Mouse (Mus musculus): ENCODE measurements at regions not wholly inside any gene's neighbourhood (a gene's known extent, or its start where the extent isn't known, plus 50 kb on each side); places are given as distances from the start of the nearest gene placed in this dataset.
A peak's percentile ranks its signal among the peaks of the same experiment; 100 is the strongest.

- Histone ChIP-seq H3K27ac (ENCODE audit: insufficient read depth, low read depth, low read length, poor library complexity, severe bottlenecking) (no peak overlapping the region), H3K9ac (ENCODE audit: insufficient read depth, low read depth, low read length, poor library complexity, severe bottlenecking) (no peak overlapping the region), H3K4me1 (ENCODE audit: control insufficient read depth in 2 of 2, insufficient read depth in 2 of 2, low read length in 2 of 2, poor library complexity in 1 of 2) (peaks cover 0 to 2% of the 10 kb centered on the region in 2 experiments; a peak in 1 of 4 replicates), H3K4me3 (ENCODE audit: insufficient read depth in 1 of 2, low read depth in 1 of 2, low read length in 2 of 2, poor library complexity in 1 of 2, severe bottlenecking in 1 of 2) (no peak overlapping the region), H3K36me3 (ENCODE audit: control insufficient read depth, insufficient read depth, low read length, poor library complexity, severe bottlenecking) (no peaks in the 10 kb centered on the region), H3K9me3 (ENCODE audit: control insufficient read depth, insufficient read depth, low read depth, low read length) (no peaks in the 10 kb centered on the region)
- no peak for DNase-seq (ENCODE audit: low read depth, low spot score)
- TF ChIP-seq ZC3H11A (IDR thresholded peaks at IDR 0.05; ENCODE audit: borderline replicate concordance, low read depth, low read length), result no peak
- TF ChIP-seq CHD2 (IDR thresholded peaks at IDR 0.05; ENCODE audit: low read depth, low read length), result no peak
- no peak for TF ChIP-seq ZNF384 (IDR thresholded peaks at IDR 0.05; ENCODE audit: low read depth, low read length)
- TF ChIP-seq HCFC1 (IDR thresholded peaks at IDR 0.05; ENCODE audit: borderline replicate concordance, insufficient read depth, low read length), result no peak
- no peak for TF ChIP-seq MAFK (IDR thresholded peaks at IDR 0.05; ENCODE audit: insufficient read depth, low read depth, low read length)
- in situ Hi-C loops (cut with MboI; ENCODE audit: low sequenced_read_pairs in 2 of 2, unreplicated experiment in 2 of 2), result loop anchor here in 1 of 2 experiments (10.0 kb wide), 1 partner anchor 218 kb away; no protein-coding TSS in a partner anchor
Observed at GRCm38 (mm10) chr19:27672679-27673190, 243.1 kb upstream of the Pum3 start.

- no peak for DNase-seq (ENCODE audit: low read depth, low spot score)
- Histone ChIP-seq H3K27ac (ENCODE audit: insufficient read depth, low read depth, low read length, poor library complexity, severe bottlenecking) (no peak overlapping the region), H3K4me3 (ENCODE audit: insufficient read depth in 1 of 2, low read depth in 1 of 2, low read length in 2 of 2, poor library complexity in 1 of 2, severe bottlenecking in 1 of 2) (no peak overlapping the region), H3K36me3 (ENCODE audit: control insufficient read depth, insufficient read depth, low read length, poor library complexity, severe bottlenecking) (no peaks in the 10 kb centered on the region), H3K9me3 (ENCODE audit: control insufficient read depth, insufficient read depth, low read depth, low read length) (no peaks in the 10 kb centered on the region), H3K4me1 (ENCODE audit: control insufficient read depth in 2 of 2, insufficient read depth in 2 of 2, low read length in 2 of 2, poor library complexity in 1 of 2) (peaks cover 0 to 2% of the 10 kb centered on the region in 2 experiments; a peak in 1 of 4 replicates), H3K9ac (ENCODE audit: insufficient read depth, low read depth, low read length, poor library complexity, severe bottlenecking) (no peak overlapping the region)
- TF ChIP-seq MAFK (IDR thresholded peaks at IDR 0.05; ENCODE audit: insufficient read depth, low read depth, low read length) (no peak), ZC3H11A (IDR thresholded peaks at IDR 0.05; ENCODE audit: borderline replicate concordance, low read depth, low read length) (no peak), HCFC1 (IDR thresholded peaks at IDR 0.05; ENCODE audit: borderline replicate concordance, insufficient read depth, low read length) (no peak), ZNF384 (IDR thresholded peaks at IDR 0.05; ENCODE audit: low read depth, low read length) (no peak), CHD2 (IDR thresholded peaks at IDR 0.05; ENCODE audit: low read depth, low read length) (no peak)
- in situ Hi-C loops (cut with MboI; ENCODE audit: low sequenced_read_pairs in 2 of 2, unreplicated experiment in 2 of 2), result no loop called here
Observed at GRCm38 (mm10) chr19:27663296-27663695, 233.7 kb upstream of the Pum3 start.

- TF ChIP-seq CHD2 (IDR thresholded peaks at IDR 0.05; ENCODE audit: low read depth, low read length) (no peak), MAFK (IDR thresholded peaks at IDR 0.05; ENCODE audit: insufficient read depth, low read depth, low read length) (no peak), ZNF384 (IDR thresholded peaks at IDR 0.05; ENCODE audit: low read depth, low read length) (no peak), HCFC1 (IDR thresholded peaks at IDR 0.05; ENCODE audit: borderline replicate concordance, insufficient read depth, low read length) (no peak), ZC3H11A (IDR thresholded peaks at IDR 0.05; ENCODE audit: borderline replicate concordance, low read depth, low read length) (no peak)
- peaks cover 0 to 3% of the 10 kb centered on the region in 2 experiments; a peak in 1 of 4 replicates for H3K4me1 ChIP-seq (ENCODE audit: control insufficient read depth in 2 of 2, insufficient read depth in 2 of 2, low read length in 2 of 2, poor library complexity in 1 of 2)
- peak; percentile 38 for DNase-seq (ENCODE audit: low read depth, low spot score)
- in situ Hi-C loops (cut with MboI; ENCODE audit: low sequenced_read_pairs in 2 of 2, unreplicated experiment in 2 of 2), result no loop called here
- no peaks in the 10 kb centered on the region for H3K36me3 ChIP-seq (ENCODE audit: control insufficient read depth, insufficient read depth, low read length, poor library complexity, severe bottlenecking)
- no peak overlapping the region for H3K9ac ChIP-seq (ENCODE audit: insufficient read depth, low read depth, low read length, poor library complexity, severe bottlenecking)
- H3K9me3 ChIP-seq (ENCODE audit: control insufficient read depth, insufficient read depth, low read depth, low read length), result no peaks in the 10 kb centered on the region
- H3K4me3 ChIP-seq (ENCODE audit: insufficient read depth in 1 of 2, low read depth in 1 of 2, low read length in 2 of 2, poor library complexity in 1 of 2, severe bottlenecking in 1 of 2), result no peak overlapping the region
- no peak overlapping the region for H3K27ac ChIP-seq (ENCODE audit: insufficient read depth, low read depth, low read length, poor library complexity, severe bottlenecking)
Observed at GRCm38 (mm10) chr19:27641001-27641400, 211.4 kb upstream of the Pum3 start.

- DNase-seq (ENCODE audit: low read depth, low spot score), result no peak
- H3K9ac ChIP-seq (ENCODE audit: insufficient read depth, low read depth, low read length, poor library complexity, severe bottlenecking), result no peak overlapping the region
- no peaks in the 10 kb centered on the region for H3K9me3 ChIP-seq (ENCODE audit: control insufficient read depth, insufficient read depth, low read depth, low read length)
- peaks cover 0 to 2% of the 10 kb centered on the region in 2 experiments; a peak in 1 of 4 replicates for H3K4me1 ChIP-seq (ENCODE audit: control insufficient read depth in 2 of 2, insufficient read depth in 2 of 2, low read length in 2 of 2, poor library complexity in 1 of 2)
- in situ Hi-C loops (cut with MboI; ENCODE audit: low sequenced_read_pairs in 2 of 2, unreplicated experiment in 2 of 2), result no loop called here
- no peaks in the 10 kb centered on the region for H3K36me3 ChIP-seq (ENCODE audit: control insufficient read depth, insufficient read depth, low read length, poor library complexity, severe bottlenecking)
- H3K4me3 ChIP-seq (ENCODE audit: insufficient read depth in 1 of 2, low read depth in 1 of 2, low read length in 2 of 2, poor library complexity in 1 of 2, severe bottlenecking in 1 of 2), result no peak overlapping the region
- H3K27ac ChIP-seq (ENCODE audit: insufficient read depth, low read depth, low read length, poor library complexity, severe bottlenecking), result no peak overlapping the region
- TF ChIP-seq HCFC1 (IDR thresholded peaks at IDR 0.05; ENCODE audit: borderline replicate concordance, insufficient read depth, low read length) (no peak), ZNF384 (IDR thresholded peaks at IDR 0.05; ENCODE audit: low read depth, low read length) (no peak), ZC3H11A (IDR thresholded peaks at IDR 0.05; ENCODE audit: borderline replicate concordance, low read depth, low read length) (no peak), CHD2 (IDR thresholded peaks at IDR 0.05; ENCODE audit: low read depth, low read length) (no peak), MAFK (IDR thresholded peaks at IDR 0.05; ENCODE audit: insufficient read depth, low read depth, low read length) (no peak)
Observed at GRCm38 (mm10) chr19:27633105-27633504, 203.5 kb upstream of the Pum3 start.
